Mouse (Mus musculus): Measurements from ENCODE around the gene Dlst.

- TF ChIP-seq CTCF (IDR thresholded peaks at IDR 0.05; ENCODE audit: low read depth) (no peak), EP300 (optimal IDR thresholded peaks at IDR 0.05) (no peak)
These were observed 15.9 kb upstream of the Dlst start for GRCm38 (mm10) chr12:85094706-85095105.
